Mouse (Mus musculus) urinary bladder, postnatal 36 days (tissue): ENCODE data around the gene Ccdc85c.

Experiments used
- DNase-seq, 2 experiments: peaks; one replicate each; pipeline ENCODE4 v3.0.0; 2022; ENCODE audit warnings: low spot score in 2 of 2, mixed read lengths in 1 of 2

The Ccdc85c gene

DNA sequence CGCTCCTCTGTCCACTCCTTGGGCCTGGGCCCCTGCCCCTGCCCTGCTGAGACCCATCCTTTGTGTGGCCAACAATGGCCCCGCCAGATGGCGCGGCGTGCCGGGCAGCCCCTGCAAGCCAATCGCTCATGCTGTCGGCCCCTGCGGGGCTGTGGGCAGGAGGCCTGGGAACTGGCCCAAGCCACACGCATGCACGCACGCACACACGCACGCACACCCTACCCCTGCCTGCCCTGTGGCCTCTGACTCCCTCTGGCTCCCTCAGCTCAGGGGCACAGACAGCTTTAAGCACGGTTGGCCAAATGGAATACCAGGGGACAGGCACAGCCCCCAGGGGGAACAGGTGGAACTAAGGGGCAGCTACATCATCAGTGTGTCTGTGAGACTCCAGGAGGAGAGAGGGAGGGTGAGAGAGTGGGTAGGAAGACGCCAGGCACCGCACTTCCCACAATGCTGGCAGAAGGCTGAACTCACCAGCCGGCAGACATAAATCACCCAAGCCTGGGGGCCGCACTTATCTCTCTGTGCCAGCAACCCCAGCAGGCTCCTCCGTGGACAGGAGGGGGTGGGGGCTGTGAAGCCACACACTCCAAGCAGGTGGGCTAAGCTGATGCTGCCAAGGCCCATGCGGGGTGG, 34.2 kb downstream of the Ccdc85c start:
- DNase-seq: no peak

DNA sequence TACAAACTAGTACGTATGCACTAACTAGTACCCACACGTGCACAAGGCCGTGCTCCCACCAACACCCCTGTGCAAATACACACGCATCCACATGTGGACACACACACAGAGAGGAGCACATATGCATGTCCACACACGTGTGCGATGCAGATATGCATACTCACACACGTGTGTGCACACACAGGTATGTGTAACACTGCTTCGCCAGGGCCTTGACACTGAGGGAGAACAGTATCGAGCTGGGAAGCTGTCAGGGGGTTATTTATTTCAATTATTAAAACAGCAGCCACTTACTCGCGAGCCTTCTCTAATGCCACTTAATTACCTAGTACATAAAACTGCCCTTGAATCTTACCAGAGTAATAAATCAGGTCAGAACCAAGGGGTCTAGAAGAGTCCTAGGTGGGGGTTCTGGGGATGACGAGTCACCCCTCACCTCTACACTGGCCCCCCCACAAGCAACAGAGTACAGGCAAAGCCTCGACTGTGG, 34.8 kb downstream of the Ccdc85c start:
- no peak for DNase-seq

DNA sequence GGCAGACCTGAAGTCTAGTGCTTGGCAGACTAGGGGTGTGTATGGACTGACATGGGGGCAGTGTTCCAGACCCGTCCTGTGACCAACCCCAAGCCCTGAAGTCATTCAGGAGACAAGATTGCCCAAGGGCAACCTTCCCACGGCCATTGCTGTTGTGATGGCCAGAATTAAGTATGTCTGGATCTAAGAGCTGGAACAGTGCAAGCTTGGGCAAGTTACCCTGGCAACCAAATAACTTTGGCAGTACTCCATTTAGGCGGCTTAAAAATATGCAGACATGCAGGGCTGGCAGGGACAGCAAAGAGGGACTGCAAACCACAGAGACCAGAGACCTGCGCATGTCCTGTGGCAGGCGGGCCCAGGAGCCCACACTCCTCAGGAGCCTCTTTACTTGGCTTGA, 35.8 kb downstream of the Ccdc85c start:
- DNase-seq: peak in 1 of 2 experiments; percentile 38

DNA sequence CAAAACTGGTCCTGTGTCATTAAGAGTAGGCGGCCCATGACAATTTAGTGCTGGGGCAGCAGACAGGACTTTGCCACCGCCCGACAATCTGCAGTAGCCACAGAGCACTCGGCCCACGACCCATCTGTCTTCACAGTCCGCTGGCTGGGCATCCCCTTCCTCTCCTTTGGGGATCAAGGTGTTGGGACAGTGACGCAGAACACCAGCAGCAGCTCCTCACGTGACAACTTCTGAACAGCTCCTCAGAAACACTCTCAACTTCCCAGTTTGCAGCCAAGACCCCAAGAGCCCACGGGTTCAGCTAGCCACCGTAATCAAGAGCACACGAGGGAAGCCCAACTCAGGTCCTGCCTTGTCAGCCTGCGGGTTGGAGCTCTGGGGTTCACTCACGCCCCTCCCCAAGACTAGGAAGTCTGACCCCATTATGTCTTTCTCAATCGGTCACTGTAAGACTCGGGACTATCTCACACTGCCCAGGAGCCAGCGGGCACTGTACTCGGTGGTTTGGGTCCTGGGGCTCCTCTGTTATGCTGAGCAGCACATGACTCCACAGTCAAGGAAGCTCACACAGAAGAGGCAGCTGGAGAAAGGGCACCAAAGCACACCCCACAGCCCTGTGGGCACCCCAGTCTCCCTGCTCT, 36.7 kb downstream of the Ccdc85c start:
- DNase-seq: no peak

DNA sequence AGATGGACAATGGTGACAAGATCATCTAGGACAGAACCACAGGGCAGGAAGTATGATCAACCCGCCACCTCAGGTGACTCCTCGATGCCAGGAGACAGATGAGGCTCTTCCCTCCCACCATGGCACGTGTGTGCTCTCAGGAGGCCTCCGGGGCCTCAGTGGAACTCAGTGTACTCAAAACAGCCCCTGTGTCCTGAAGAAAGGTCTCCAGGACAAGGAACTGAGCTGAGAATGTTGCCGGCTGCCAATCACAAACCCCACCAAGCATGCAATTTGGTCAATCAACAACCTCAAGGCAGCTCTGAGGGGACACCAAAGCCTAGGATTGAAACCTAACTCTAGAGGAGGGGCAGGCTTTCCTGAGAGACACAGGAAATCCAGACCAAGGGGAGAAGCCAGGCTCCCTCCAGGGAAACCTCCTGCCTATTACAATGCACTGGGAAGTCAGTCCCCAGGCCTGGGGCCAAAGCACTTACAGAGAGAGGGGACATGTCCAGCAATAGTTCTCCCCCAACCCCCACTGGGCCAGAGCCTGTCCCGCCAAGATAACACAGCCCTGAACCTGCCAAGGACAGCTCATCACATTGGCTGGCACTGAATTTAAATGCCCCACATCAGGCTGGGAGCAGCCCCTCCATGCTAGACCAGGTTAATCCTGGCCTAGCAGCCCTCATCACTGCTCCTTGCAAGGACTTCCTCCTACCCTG, 37.8 kb downstream of the Ccdc85c start:
- DNase-seq: no peak

DNA sequence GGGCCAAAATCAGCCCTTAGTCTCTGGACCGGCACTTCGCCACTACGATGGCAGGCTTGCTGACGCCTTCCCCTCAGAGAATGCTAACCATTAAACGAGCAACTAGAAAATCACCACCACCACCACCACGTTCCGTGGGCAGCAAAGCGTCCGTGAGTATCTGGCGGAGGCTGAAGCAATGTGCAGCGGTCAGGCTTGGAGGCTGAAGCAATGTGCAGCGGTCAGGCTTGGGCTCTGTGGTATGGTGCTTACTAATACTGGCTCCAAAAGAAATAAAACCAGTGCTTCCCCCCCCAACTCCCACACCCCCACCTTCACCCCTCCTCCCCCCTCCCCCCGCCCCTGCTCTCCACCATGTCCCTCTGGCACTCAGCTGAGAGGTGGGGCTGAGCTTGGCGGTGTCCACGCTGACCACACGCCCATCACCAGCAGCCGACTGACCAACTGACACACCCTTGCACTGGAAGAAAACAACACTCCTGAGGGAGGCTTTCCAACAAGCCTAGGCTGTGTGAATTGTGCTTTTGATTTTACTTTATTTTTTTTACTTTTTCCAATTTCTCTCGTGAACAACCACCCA, 39.2 kb downstream of the Ccdc85c start:
- peak in 1 of 2 experiments; percentile 42 for DNase-seq

DNA sequence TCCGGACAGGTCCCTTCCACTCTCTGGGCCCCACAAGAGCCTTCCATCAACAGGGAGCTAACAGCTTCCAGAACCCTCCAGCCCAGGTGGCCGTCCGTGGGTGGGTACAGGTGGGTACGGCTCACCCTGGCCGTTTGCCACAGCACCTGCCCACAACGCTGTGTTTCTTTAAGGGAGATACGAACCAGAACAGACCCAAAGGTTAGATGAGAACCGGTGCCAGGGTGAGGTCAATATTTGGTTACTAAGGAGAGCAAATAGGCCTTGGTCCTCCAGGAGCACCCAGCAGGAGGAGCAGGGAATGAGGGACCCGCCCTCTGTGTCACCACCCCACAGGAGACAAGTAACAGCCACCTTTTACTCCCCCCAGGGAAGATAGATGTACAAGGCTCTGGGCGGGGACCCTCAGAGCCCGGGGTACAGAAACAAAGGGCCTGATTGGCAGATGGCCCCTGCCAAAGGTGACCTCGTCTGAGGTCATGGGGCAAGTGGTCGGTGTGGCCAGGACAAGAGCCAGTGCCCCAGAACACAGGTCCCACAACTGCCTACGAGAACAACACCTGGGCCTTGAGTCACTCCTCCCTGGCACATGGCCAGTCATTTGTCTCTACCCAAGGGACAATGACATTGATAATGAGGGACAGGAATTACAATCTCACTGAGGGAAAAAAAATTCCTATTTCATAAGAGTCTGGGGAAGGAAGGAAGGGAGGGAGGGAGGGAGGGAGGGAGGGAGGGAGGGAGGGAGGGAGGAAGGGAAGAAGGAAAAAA, 40.2 kb downstream of the Ccdc85c start:
- no peak for DNase-seq

DNA sequence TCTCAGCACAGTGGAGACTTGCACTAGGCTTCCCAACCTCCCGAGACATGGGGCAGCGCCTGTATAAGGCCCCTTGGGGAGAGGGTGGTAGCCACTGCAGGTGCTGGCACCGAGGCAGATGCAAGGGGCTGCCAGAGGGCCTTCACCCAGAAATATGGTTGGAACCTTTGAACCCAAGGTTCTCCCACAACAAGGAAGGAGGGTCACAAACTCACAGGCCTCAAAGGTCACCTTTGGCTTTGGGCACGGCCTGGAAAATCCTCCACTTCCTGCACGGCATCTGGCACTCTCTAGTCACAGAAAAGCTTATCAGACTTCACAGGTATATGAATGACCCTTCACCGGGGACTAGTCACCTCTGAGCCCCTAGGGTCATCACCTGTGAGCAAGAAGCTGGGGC, 41.5 kb downstream of the Ccdc85c start:
- no peak for DNase-seq

DNA sequence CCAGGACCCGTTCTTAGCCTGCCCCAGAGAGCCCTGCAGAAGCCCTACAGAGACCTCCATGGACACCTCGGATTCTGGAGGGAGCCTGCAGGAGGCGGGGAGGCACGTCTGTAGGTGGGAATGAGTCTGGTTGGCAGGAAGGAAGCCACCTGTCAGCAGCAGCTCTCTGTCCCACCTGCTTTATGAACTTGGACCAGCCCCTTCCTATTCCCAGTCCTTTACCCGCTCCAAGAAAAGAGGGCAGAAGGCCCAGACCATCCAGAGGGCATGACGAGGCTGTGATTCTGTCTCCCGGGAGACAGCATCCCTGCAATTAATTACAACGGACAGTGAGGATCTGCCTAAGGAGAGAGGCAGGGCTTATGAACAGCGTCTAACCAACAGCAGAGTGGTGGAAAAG, 43.3 kb downstream of the Ccdc85c start:
- no peak for DNase-seq

DNA sequence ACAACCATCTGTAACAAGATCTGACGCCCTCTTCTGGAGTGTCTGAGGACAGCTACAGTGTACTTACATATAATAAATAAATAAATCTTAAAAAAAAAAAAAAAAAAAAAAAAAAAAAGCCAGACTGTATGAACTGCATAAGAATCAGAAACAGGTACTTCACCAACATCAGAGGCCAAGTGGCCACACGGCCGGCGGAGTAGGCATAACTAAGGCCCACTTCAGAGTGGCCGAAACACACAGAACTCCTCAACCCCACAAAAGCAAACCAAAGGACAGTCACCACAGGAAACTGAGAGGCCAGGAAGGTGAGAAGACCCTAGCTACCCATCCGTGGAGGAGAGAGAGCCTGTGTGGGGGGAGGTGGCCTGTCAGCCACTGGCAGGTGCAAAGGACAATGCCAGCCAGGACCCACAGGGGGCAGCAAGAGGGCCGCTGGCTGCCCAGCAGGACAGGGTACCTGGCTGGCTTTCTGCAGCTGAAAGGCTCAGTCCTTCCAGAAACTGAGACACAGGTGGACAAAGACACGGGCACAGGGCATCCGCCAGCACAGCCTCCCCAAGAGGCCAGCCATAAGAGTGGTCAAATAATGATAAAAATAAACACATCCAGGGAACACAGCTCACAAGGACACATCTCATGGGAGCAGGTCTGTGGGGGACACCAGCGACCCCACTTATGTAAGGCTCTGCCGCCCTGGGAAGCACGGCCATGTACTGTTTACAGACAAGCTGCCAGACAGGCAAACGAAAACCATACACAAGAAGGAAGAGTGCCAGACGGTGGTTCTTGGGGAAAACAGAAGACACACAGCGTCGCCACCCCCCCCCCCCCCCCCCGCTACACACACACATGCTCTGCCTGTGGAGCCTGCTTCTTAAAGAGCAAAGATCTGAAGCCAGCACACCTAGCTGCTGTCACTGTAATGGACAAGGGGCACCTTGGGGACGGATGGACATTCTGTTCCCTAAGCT, 44.1 kb downstream of the Ccdc85c start:
- peak in 1 of 2 experiments; percentile 45 for DNase-seq

DNA sequence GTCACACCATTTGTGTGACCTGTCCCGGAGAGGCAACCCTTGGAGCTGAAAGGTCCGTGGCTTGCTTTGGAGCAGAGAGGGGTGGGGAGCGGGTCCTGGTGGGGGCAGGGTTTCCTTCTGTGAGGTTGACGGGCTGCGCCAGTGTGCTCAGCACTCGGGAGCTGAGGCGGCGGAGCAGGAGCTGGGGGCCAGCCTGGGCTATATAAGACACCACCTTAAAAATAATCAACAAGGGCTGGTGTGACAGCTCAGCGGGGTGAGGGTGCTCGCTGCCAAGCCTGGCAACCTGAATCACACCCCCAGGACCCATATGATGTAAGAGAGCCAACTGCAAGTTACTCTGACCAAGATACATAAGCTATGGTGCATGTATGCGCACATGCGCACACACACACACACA, 45.1 kb downstream of the Ccdc85c start:
- no peak for DNase-seq

DNA sequence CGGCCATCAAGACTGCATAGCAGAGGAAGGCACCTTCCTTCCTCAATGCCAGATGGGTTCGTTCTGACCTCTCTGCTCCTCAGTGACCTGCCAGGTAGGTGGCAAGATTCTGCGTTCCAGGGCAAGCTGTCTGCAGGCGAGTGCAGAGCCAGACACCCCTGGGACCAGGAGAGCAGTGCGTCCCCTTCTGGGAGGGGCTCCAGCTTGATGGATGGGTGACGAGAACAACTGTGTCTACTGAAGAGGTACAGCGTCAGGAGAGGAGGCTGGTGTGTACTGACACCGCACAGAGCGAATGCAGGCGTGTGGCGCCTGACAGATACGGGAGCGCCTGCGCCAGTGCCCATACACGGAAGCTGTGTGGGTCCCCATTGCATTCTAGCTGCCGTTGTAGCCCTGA, 47.7 kb downstream of the Ccdc85c start:
- no peak for DNase-seq

DNA sequence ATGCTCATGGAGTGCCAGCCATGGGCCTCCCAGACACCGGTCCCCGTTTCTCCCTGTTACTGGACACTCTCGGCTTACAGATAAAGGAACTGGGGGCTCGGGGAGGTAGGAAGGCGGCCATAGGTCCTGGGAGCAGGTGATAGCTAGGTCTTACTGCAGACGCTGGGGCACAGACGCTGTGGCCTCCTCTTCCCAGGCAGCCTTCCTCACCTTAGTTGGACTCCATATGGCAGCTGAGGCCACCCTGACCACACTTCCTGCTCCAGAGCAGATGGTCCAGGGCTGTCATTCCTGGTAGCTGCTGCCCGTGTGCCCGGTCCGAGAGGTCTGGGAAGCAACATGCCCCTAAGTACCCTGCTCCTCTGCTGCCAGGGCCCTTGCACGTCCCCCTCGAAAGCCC, 48.3 kb downstream of the Ccdc85c start:
- no peak for DNase-seq

DNA sequence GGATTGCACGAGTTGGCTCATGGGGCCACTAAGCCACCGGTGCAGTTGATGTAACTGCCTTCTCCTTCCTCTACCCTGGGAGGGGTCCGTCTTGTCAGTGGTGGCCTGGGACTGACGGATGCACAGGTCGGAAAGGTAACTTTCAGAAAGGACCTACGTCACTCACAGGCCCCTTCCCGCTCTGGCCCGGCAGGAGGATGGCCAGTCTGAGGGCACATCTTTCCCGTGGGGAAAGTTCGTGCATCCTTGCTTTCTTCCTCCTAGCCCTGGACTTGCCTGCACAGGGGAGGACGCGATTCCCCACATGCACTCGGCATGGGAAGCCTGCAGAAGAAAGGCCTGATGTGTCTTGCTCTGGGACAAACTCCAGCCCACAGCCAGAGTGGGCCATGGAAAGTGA, 49.0 kb downstream of the Ccdc85c start:
- no peak for DNase-seq

DNA sequence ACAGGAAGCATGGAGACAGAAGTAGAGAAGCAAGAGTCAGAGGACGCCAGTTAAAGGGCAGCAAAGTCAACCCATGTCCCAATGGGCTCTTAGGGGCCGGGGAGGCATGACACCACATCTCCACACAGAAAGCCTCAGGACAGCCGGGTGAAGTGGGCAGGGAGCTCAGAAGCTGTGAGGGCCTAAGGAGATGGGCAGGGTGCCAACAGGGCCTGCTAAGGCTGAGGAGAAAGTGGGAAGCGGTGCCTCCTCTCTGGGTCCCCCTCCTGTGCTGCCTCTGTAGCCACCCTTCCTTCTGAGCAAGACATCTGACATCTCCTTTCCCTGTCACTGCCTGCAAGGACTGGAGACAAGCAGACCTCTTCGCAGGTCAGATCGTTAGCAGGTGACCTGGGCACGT, 49.4 kb downstream of the Ccdc85c start:
- no peak for DNase-seq

DNA sequence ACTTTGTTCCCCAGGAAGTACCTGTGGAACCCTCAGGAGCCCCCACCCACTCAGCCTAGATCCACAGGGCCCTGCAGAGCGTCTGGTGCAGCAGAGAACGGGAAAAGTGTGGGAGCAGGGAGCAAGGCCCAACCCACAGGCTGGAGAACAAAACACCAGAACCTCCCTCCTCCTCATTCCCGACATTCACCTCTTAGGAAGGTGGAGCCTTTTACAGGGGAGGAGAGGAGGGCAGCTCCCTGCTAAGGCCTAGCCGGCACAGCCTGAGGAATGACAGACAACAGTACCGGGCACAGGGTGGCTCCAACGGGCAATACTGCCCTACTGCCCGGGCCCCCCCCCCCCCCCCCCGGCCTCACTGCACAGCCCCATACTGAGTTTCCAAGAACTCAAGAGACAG, 51.9 kb downstream of the Ccdc85c start:
- DNase-seq: peak in 1 of 2 experiments; percentile 31

DNA sequence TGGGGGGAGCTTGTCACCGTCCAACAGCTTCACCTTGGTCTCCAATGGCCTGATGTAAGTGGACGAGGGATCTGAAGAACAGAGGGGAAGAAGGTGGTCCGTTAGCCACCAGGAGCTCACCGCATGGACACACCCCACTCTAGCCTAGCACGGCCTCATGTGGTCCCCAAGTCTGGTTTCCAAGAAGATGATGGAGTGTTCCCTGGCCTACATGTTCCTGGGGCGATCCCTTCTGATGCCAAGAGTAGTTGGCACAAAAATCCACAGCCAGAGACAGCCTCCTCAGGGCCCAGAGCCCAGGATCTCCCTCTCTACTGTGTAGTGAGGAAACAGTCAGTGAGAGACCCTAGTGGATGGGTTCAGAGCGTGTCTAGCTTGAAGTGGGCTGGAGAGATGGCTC, 53.5 kb downstream of the Ccdc85c start:
- no peak for DNase-seq

DNA sequence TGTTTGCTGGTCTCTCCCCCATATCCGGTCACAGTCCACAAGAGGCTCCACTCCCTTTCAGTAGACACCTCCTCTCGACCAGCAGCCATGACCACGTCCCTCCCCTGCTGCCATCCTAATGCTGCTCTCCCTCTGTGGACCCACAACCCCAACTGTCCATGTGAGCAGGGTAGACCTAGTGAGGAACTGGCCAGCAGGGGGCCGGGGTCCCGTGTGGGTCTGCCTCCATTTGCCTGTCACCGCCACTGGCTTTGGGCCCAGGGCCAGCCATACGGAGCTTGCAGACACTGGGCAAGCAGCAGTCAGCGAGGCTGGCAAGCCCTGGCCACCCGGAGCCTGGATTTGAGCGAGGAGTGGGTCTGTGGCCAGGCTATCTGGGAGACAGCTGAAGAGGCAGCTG, 54.0 kb downstream of the Ccdc85c start:
- DNase-seq: no peak

DNA sequence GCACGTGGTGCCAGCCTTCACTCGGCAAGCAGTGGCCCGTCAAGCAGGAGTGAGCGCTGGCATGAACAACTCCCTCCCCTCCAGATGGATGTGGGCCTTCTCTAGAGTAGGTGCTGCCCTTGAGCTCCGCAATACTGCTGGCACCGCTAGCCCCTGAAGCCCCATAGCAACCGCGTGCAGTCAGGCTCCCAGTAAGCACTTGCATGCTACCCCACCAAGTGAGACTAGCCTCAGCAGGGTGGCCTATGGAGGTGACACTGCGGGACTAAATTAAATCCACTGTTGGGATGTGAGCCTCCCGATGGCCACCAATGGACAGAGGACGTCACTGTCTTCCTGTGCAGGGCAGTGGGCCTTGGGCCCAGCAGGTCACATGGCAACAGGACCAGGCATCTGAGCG, 54.6 kb downstream of the Ccdc85c start:
- DNase-seq: no peak

DNA sequence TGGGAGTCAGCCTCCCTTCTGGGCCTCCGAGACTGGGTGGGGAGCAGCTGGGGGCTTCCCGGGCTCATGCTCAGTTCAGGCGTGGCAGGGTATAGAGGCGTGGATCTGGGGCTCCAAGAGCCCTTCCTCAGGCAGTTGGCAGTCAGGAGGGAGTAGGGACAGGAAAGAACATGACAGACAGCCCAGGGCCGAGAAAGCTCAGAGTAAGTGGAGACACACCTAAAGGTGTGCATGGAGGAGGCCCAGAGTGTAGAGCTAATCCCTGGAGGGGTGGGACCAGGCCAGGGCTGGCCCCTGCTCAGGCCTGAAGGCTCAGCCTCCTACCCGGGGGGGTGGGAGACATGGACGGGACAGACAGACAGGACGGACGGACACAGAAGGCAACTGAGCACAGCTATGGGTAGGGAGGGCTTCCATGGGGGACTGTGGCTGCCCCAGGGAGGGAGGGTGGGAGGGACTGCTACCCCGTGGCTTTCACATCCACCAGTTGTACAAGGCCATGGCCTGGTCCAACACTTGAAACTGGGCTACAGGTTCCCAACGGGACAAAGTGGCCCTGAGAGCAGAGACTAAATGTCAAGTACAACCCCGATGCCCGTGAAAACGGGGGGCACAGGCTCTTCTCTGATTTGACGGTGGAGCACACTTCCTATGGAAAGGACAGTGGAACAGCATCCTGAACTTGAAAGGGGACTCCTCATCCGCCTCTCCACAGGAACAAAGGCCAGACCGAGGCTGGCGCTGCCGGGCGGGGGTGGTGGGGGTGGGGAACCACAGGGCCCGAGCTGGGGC, 55.2 kb downstream of the Ccdc85c start:
- no peak for DNase-seq
